Mouse (Mus musculus) ES-CJ7 (cell line): ENCODE measurements around the gene Vmn1r112.
"Not testable (repeated sequence)": the region's sequence is repeated elsewhere in the genome, so short reads cannot be mapped to it uniquely, and the experiment has no call there.

Source experiments
- DNase-seq: peaks from one replicate; pipeline ENCODE4 v3.0.0; 2011; ENCODE audit warnings: low read depth, low spot score

The Vmn1r112 gene

GRCm38 (mm10) chr7:20770885-20771284, at the start of gene Vmn1r112:
Gene Vmn1r112 (plus strand): TSS chr7:20771185.
- not testable (repeated sequence) for DNase-seq

- not testable (repeated sequence) for DNase-seq
Measured at GRCm38 (mm10) chr7:20730524-20730923, 40.5 kb upstream of the Vmn1r112 start, which contains the start of gene Gm10668. Gene Gm10668 (minus strand): TSS chr7:20730624.

GRCm38 (mm10) chr7:20786985-20787384, 16.0 kb downstream of the Vmn1r112 start, which contains the start of gene Vmn1r113:
Gene Vmn1r113 (plus strand): TSS chr7:20787285.
- not testable (repeated sequence) for DNase-seq

GRCm38 (mm10) chr7:20812086-20812485, 41.1 kb downstream of the Vmn1r112 start, which contains the start of gene Vmn1r114:
Gene Vmn1r114 (minus strand): TSS chr7:20812186.
- not testable (repeated sequence) for DNase-seq
